Mouse (Mus musculus) cerebellum, adult 2 months (tissue): ENCODE data around the gene Plcb2. TPM values are rescaled to one million over a fixed set of nuclear protein-coding genes. Genes with fewer than 3 reads are reported as not detected.

ENCODE experiments used
- DNase-seq, 2 experiments: peaks; one replicate each; pipeline ENCODE4 v3.0.0; 2021
- H3K27ac ChIP-seq: fragments of 200-500 bp; 2 replicates; pipeline ENCODE4 v1.5.1; 2012; ENCODE audit warnings: low read length, control low read depth, inconsistent platforms; ENCODE audit not compliant: insufficient read depth
- H3K27me3 ChIP-seq: fragments of 200-500 bp; 2 replicates; pipeline ENCODE4 v1.6.1; 2012; ENCODE audit warnings: inconsistent platforms, mild to moderate bottlenecking, low read length, moderate library complexity; ENCODE audit not compliant: control insufficient read depth, insufficient read depth
- H3K4me1 ChIP-seq: fragments of 200-500 bp; 2 replicates; pipeline ENCODE4 v1.6.1; 2011; ENCODE audit warnings: low read length; ENCODE audit not compliant: control insufficient read depth, insufficient read depth
- H3K4me3 ChIP-seq: fragments of 200-500 bp; replicated peaks from 2 replicates; pipeline ENCODE3; 2011; ENCODE audit warnings: mild to moderate bottlenecking, low read depth, low read length, control low read depth; ENCODE audit not compliant: insufficient read depth
- CTCF ChIP-seq: fragments of 200-500 bp; IDR thresholded peaks from 2 replicates; pipeline ENCODE4 v1.5.1; 2011; ENCODE audit warnings: low read depth, mild to moderate bottlenecking, control low read depth, low read length, moderate library complexity, borderline replicate concordance; ENCODE audit not compliant: insufficient read depth
- POLR2A ChIP-seq: fragments of 200-500 bp; IDR thresholded peaks from 2 replicates; pipeline ENCODE4 v1.6.1; 2011; ENCODE audit warnings: low read length, control low read depth, borderline replicate concordance; ENCODE audit not compliant: insufficient read depth
- WGBS: fragments of 180-500 bp; shearing (Covaris S2); methylation state at CpG from one replicate; pipeline ENCODE4 v1.1.7; 2018; 5-methylcytosine and 5-hydroxymethylcytosine counted together
- polyA plus RNA-seq: library from polyadenylated mRNA; depleted of rRNA; stranded (reverse); fragments of >200 nt; gene quantifications from 2 replicates; pipeline ENCODE4 v1.2.3, GENCODE M21; 2012

Gene Plcb2
- polyA plus RNA-seq, 1 experiment = 0.97 TPM

- Histone ChIP-seq H3K27ac (no peak overlapping the region), H3K4me3 (peak overlapping the region; percentile 97), H3K27me3 (no peaks in the 10 kb centered on the region), H3K4me1 (peaks cover 19% of the 10 kb centered on the region)
- no peak for TF ChIP-seq POLR2A
- no peak for TF ChIP-seq CTCF
- peak; percentile 54 for DNase-seq
- WGBS = 17% methylated on average over 10 of the region's 10 CpGs
Measured at GRCm38 (mm10) chr2:118747301-118747960, 19.2 kb upstream of the Plcb2 start.

GRCm38 (mm10) chr2:118745915-118746901 lies 18.0 kb upstream of the Plcb2 start:
- Histone ChIP-seq H3K27me3 (no peaks in the 10 kb centered on the region), H3K4me1 (peaks cover 16% of the 10 kb centered on the region), H3K27ac (peak overlapping the region; percentile 58), H3K4me3 (peak overlapping the region; percentile 97)
- under 1% methylated on average over 108 of the region's 113 CpGs for WGBS
- peak; percentile 62 to 63 for DNase-seq
- TF ChIP-seq CTCF = no peak
- no peak for TF ChIP-seq POLR2A

- Histone ChIP-seq H3K27ac (peak within 1 kb of the TSS; percentile 58), H3K4me1 (peaks cover 14% of the 10 kb centered on the region), H3K4me3 (peak within 1 kb of the TSS; percentile 97), H3K27me3 (no peaks in the 10 kb centered on the region)
- WGBS = under 1% methylated on average over 57 of the region's 57 CpGs
- no peak for TF ChIP-seq CTCF
- TF ChIP-seq POLR2A = peak; percentile 52
- peak; percentile 91 to 93 for DNase-seq
Measured at GRCm38 (mm10) chr2:118745232-118745884, 17.1 kb upstream of the Plcb2 start, which contains the start of gene Inafm2. Inafm2 (plus strand) TSS chr2:118745758.

- peaks cover 11% of the 10 kb centered on the region; the same call in 1 of the 2 replicates for H3K4me1 ChIP-seq
- TF ChIP-seq CTCF = no peak
- TF ChIP-seq POLR2A = no peak
- H3K27ac ChIP-seq = no peak overlapping the region
- H3K4me3 ChIP-seq = no peak overlapping the region
- 36% methylated on average over 7 of the region's 7 CpGs for WGBS
- no peaks in the 10 kb centered on the region for H3K27me3 ChIP-seq
- no peak for DNase-seq
Measured at GRCm38 (mm10) chr2:118744621-118745020, 16.4 kb upstream of the Plcb2 start.

GRCm38 (mm10) chr2:118743261-118743943 lies 15.2 kb upstream of the Plcb2 start:
- TF ChIP-seq POLR2A (no peak), CTCF (peak; percentile 64; the same call in 1 of the 2 replicates)
- H3K4me1 ChIP-seq = 0 out of 2 replicates have a peak, but pooled peaks cover 5% of the 10 kb centered on the region
- WGBS = 36% methylated on average over 8 of the region's 8 CpGs
- H3K27ac ChIP-seq = no peak overlapping the region
- no peaks in the 10 kb centered on the region for H3K27me3 ChIP-seq
- peak; percentile 43 to 68 for DNase-seq
- H3K4me3 ChIP-seq = no peak overlapping the region

GRCm38 (mm10) chr2:118741183-118741582 lies 12.9 kb upstream of the Plcb2 start:
- Histone ChIP-seq H3K27ac (no peak overlapping the region), H3K4me3 (no peak overlapping the region), H3K27me3 (no peaks in the 10 kb centered on the region), H3K4me1 (no peaks in the 10 kb centered on the region)
- no peak for DNase-seq
- TF ChIP-seq POLR2A (no peak), CTCF (no peak)
- WGBS = 63% methylated on average over 9 of the region's 9 CpGs

- H3K27me3 ChIP-seq = no peaks in the 10 kb centered on the region
- no peak for TF ChIP-seq POLR2A
- TF ChIP-seq CTCF = no peak
- H3K27ac ChIP-seq = no peak overlapping the region
- 68% methylated on average over 3 of the region's 3 CpGs for WGBS
- H3K4me3 ChIP-seq = no peak overlapping the region
- no peaks in the 10 kb centered on the region for H3K4me1 ChIP-seq
- no peak for DNase-seq
Measured at GRCm38 (mm10) chr2:118740341-118740740, 12.1 kb upstream of the Plcb2 start.
